Mouse (Mus musculus): ENCODE data around the gene Ano4.
A peak's percentile ranks its signal among the peaks of the same experiment; 100 is the strongest.

GRCm38 (mm10) chr10:89383462-89383861 is 38.9 kb upstream of the Ano4 start:
- TF ChIP-seq EP300 (optimal IDR thresholded peaks at IDR 0.05) (no peak), CTCF (IDR thresholded peaks at IDR 0.05; ENCODE audit: low read depth) (peak; percentile 84)
